Mouse (Mus musculus) spleen, adult 12 weeks (tissue): ENCODE data around the gene Slc44a4.
"Not testable (repeated sequence)": the region's sequence is repeated elsewhere in the genome, so short reads cannot be mapped to it uniquely, and the experiment has no call there.

Source experiments
- DNase-seq: peaks from one replicate; pipeline ENCODE4 v3.0.0; 2022; ENCODE audit warnings: low spot score

Slc44a4 gene

DNA sequence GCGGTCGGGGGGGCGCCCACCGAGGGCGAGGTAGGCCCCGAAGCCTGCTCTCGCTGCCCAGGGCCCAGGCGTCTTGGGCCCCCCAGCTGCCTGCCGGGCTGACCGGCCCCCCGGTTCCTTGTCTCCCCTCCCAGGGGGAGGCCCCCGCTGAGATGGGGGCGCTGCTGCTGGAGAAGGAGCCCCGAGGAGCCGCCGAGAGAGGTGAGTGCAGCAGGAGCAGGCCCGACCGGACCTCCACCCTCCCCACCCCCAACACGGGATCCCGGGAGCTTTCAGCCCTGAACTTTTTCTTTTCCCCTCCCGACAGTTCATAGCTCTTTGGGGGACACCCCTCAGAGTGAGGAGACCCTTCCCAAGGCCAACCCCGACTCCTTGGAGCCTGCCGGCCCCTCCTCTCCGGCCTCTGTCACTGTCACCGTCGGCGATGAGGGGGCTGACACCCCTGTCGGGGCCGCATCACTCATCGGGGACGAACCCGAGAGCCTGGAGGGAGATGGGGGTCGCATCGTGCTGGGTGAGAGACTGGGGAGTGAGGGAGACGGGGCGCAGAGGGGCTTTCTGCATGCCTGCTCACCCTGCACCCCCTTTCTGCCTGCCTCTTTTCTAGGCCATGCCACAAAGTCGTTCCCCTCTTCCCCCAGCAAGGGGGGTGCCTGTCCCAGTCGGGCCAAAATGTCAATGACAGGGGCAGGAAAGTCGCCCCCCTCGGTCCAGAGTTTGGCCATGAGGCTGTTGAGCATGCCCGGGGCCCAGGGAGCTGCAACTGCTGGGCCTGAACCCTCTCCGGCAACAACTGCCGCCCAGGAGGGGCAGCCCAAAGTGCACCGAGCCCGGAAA, 15.0 kb upstream of the Slc44a4 start:
- no peak for DNase-seq

DNA sequence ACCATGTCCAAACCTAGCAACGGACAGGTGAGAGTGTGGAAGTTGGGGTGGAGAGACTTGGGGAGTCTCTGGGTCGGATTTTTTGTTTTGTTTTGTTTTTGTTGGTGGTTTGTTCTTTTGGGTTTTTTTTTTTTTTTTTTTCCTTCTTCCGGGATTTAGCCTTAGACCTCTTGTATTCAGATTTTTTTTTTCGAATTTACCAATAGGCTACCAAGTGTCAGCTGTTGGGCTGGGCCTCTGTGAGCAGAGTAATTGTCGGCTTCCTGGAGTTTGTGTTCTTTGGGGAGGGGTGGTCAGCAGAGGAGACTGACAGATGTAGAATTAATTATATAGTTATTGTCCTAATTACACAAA, 14.4 kb upstream of the Slc44a4 start:
- DNase-seq, result no peak

DNA sequence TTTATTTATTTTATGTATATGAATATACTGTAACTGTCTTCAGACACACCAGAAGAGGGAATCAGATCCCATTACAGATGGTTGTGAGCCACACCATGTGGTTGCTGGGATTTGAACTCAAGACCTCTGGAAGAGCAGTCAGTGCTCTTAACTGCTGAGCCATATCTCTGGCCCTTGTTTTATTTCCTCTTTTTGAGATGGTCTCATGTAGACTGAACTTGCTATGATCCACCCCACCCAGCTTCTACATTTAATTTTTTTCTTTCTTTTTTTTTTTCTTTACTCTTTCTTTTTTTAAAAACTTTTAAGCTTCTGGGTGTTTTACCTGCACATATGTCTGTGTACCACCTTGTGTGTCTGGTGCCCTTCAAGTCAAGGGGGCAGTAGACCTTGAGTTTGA, 13.4 kb upstream of the Slc44a4 start:
- not testable (repeated sequence) for DNase-seq

DNA sequence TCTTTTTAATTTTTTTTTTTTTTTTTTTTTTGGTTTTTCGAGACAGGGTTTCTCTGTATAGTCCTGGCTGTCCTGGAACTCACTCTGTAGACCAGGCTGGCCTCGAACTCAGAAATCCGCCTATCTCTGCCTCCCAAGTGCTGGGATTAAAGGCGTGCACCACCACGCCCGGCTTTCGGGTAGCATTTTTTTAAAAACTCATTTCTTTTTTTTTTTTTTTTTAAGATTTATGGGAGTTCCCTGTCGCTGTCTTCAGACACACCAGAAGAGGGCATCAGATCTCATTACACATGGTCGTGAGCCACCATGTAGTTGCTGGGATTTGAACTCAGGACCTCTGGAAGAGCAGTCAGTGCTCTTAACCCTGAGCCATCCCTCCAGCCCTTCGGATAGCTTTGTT, 12.3 kb upstream of the Slc44a4 start:
- DNase-seq, result not testable (repeated sequence)

DNA sequence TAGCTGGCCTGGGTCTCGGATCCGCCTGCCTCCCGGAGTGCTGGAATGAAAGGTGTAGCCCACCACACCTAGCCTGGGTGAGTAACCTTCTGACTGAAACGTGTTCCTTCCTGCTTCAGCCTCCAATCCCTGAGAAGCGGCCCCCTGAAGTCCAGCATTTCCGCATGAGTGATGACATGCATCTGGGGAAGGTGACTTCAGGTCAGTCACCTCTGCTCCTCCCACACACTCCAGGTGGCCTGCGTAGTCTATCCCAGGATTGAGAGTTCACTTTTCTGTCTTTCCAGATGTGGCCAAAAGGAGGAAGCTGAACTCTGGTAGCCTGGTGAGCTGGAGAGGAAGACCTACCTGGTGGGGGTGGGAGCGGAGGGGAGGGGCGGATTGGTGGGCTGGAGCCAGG, 11.4 kb upstream of the Slc44a4 start:
- no peak for DNase-seq

DNA sequence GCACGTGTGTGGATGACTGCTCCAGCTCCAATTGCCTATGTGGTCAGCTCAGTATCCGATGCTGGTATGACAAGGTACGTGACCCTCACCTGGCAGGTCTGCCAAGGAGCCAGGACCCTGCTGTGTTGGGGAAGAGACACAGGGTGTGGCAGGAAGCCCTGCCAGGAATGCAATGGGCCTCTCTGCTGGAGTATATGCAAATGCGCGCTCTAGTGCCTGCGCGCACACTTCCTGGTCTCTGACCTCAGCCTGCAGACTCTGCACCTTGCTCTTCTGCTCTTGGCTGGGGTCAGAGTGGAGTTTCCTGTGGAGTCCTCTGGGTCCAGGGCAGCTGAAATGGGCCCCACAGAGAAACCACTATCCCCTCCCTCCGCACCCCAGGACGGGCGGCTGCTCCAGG, 3.3 kb upstream of the Slc44a4 start:
- DNase-seq, result no peak

DNA sequence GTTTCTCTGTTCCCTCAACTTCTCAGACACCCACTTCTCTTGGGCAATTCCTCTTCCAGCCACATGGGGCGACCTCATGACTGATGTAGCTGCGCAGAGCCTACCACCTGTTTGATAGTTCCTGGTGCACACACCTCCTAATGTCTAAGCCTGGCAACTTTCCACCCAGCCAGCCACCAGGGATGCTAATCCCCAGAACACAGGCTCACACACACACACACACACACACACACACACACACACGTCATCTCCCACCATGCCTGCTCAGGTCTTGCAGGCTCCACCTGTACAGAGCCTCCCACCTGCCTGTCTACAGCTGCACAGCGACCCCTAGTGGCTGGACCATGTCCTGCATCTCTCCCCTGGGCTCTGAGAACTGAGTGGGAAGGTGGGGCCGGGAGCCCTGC, 2.3 kb upstream of the Slc44a4 start:
- peak; percentile 77 for DNase-seq

DNA sequence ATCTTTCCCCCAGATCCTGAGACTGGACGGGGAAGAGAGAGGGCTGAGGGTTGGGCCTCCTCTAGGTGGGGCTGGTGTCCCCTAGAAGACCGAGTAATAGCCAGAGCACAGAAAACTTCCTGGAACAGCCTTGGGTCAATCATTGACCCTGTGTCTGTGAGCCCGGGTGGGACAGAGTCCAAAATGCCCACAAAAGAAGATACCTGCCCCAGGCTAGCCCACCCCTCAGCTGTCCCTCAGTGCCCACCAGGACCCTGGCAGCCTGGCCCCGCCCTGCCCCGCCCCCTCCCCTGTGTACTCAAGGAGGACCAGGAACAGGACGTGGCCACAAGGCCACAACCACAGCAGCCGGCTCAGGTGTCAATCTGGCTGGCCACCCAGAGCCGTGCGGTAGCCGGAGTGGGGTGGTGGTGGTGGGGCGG, 1.2 kb downstream of the Slc44a4 start:
- no peak for DNase-seq

DNA sequence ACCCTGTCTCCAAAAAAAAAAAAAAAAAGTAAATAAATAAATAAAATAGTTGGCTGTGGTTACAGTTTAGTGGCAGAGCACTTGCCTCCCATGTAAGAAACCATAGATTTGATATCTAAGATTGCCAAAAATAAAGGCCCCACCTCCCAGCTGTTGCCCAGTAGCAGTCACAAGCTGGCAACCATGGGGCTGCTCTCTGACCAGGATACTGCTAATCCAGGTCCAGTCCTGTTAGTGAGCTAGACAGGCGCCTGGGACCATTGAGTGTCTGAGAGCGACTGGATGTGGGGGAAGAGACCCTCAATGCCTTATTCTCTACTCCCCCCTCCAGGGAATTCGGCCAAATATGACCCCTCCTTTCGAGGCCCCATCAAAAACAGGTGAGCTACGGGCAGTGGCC, 2.0 kb downstream of the Slc44a4 start:
- no peak for DNase-seq

DNA sequence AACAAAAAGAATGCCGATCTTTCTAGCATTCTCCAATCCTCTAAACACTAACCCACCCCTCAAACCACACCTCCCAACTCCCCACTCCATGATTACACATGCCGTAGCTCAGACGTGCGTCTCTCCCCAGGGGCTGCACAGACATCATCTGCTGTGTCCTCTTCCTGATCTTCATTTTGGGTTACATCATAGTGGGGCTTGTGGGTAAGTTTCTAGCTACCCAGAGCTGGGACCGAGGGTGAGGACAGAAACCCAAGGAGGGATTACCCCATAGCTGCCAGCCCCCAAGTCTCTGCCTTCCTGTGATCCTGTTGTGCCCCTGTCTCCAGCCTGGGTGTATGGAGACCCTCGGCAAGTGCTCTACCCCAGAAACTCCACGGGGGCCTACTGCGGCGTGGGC, 2.9 kb downstream of the Slc44a4 start:
- no peak for DNase-seq

DNA sequence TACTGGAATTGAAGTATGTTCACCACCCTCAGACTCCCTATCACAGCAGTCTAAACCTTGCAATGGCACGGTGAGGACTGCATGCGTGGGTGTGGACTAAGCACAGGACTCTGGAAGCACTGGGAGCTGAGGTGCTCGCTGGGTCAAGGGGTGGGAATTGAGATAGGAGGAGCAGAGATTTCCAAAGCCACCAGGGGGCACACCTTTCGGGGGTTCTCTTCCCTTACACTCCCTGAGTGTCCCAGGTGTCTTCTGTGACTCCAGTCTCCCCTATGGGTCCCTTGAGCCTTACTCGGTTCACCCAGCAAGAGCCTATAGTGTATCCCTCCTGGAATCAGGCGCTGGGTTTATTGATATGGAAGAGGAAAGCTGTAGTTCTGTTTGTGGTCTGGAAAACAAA, 8.7 kb downstream of the Slc44a4 start:
- no peak for DNase-seq

DNA sequence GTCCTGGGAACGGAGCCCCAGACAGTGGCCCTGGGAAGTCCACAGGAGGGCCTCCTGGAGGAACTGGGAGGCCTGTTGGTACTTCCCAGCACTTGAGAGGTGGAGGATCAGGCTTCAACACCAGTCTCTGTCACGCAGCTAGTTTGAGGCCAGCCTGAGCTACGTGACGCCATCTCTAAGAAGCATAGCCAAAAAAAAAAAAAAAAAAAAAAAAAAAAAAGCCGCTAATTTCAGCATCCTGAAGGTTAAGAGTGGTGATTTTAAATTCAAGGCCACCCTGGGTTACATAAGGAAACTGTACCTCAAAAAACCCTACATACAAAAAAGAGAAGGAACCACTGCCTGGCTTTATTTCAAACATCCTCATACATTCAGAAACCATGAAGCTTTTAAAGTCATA, 10.0 kb downstream of the Slc44a4 start:
- DNase-seq, result no peak

DNA sequence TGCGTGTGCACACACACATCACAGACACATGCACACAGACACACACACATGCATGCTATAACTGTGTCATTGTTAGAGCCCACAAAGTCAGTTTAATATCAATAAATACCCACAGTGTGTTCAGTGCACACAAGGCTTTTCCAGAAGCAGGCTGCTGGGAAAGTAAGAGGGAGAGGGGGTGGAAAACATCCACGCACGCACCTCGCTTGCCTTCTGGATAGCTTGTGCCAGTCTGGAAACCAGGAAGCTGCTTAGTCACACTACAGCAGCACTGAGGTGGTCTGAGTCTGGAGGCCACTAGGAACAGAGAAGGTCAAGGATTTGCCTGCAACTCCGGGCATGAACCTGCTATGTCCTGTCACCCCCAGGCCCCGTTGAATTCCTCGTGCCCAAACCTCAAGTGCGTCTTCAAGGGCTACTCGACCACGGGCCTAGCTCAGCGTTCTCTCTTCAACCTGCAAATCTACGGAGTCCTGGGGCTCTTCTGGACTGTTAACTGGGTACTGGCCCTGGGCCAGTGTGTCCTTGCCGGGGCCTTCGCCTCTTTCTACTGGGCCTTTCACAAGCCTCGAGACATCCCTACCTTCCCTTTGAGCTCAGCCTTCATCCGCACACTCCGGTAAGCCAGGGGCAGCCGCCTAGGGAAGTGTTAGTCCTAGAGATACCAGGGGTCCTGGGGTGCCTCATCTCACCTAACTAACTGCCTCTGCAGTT, 13.2 kb downstream of the Slc44a4 start:
- DNase-seq, result no peak

DNA sequence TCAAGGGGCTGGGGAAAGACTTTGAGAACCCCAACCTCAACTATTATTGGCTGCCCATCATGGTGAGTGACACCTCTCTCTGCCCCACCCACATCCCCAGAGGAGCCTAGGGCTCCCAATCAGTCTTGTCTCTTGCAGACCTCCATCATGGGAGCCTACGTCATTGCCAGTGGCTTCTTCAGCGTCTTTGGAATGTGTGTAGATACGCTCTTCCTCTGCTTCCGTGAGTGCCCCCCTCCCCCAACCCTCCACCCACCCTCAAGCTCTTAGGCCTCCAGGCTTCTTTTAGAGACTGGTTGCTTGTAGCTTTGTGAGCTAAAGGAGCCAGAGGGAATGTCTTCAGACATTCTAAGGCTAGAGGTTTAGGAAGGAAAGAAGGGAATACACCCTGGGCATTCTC, 14.6 kb downstream of the Slc44a4 start:
- no peak for DNase-seq

DNA sequence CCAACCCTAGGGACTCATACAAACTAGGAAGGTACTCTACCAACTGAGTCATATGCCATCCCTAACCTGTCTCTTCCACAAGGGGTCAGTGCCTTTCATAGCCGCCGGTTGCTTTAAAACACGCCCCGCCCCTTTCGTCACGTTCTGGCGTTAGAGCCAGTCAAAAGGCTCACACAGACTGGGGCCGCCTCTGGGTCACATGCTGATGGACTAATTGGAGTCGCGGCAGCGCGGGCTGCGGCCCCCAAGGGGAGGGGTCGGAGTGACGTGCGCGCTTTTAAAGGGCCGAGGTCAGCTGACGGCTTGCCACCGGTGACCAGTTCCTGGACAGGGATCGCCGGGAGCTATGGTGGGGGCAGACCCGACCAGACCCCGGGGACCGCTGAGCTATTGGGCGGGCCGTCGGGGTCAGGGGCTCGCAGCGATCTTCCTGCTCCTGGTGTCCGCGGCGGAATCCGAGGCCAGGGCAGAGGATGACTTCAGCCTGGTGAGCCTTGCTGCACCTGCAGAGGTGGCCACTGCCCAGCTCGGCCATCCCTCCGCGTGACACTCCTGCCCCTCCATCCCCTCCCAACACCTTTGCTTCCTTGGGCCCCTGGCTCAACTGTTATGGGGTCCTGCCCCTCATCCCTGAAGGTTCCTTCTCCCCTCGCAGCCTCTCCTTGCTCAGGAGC, 16.9 kb downstream of the Slc44a4 start, which contains the start of gene Neu1:
Gene Neu1 (plus strand): TSS at position 193 of the 674 bp plus-strand sequence.
- peak; percentile 86 for DNase-seq

DNA sequence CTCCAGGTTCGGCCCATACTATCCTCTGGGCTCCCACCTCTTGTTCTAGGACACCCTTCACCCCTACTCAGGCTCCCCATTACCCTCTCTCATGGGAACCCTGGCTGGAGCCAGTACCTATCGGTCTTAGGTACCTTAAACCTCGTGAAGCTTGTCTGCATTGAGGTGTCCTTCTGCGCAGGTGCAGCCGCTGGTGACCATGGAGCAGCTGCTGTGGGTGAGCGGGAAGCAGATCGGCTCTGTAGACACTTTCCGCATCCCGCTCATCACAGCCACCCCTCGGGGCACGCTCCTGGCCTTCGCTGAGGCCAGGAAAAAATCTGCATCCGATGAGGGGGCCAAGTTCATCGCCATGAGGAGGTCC, 17.5 kb downstream of the Slc44a4 start:
- peak; percentile 11 for DNase-seq

DNA sequence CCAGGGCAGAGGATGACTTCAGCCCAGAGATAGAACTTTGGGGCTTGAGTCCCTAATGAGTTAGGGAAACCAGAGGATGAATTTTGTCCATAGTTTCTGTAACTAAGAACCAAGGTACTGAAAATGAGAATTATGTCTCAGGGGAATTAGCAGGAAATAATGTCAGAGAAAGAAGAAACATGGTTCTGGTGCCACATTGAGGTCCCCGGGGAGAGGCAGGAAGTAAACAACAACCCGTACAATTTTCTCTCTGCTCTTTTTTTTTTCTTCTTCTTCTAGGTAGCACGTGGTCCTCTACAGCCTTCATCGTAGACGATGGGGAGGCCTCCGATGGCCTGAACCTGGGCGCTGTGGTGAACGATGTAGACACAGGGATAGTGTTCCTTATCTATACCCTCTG, 18.0 kb downstream of the Slc44a4 start:
- no peak for DNase-seq

DNA sequence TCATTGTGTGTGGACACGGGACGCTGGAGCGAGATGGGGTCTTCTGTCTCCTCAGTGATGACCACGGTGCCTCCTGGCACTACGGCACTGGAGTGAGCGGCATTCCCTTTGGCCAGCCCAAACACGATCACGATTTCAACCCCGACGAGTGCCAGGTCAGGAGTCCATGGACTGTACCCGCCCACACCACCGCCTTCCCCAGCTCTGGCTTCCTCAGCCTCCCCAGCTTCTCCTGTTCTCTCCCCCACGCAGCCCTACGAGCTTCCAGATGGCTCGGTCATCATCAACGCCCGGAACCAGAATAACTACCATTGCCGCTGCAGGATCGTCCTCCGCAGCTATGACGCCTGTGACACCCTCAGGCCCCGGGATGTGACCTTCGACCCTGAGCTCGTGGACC, 19.8 kb downstream of the Slc44a4 start:
- no peak for DNase-seq

DNA sequence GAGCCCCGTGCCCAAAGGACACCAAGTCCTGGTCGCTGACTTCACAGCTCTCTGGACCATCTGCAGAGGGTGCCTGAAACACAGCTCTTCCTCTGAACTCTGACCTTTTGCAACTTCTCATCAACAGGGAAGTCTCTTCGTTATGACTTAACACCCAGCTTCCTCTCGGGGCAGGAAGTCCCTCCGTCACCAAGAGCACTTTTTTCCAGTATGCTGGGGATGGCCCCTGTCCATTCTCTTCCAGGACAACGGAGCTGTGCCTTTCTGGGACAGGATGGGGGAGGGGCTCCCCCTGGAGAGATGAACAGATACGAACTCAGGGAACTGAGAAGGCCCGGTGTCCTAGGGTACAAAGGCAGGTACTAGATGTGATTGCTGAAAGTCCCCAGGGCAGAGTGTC, 20.6 kb downstream of the Slc44a4 start:
- no peak for DNase-seq

DNA sequence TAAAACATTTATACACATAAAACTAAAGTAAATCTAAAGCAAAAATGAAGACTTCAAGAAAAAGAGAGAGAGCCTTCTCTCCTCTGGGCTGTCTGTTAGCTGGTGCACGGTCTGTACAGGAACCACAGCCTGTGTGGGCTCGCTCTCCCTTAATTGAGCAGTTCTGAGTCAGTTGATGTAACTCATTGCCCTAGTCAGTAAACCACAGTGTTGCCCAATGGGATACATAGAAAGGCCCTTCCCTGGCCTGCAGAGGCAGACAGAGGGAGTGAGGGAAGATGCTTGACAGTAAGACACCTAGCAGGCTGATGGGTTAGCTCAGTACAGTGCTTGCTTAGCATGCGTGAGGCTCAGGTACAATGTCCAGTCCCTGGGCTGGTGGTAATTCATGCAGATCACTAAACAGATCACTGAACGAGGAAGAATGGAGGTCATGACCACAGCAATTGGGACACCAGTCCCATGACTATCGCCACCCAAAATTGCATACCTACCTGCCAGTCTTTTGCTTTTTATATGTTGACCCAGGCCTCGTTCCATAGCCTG, 23.8 kb downstream of the Slc44a4 start:
- DNase-seq, result no peak

DNA sequence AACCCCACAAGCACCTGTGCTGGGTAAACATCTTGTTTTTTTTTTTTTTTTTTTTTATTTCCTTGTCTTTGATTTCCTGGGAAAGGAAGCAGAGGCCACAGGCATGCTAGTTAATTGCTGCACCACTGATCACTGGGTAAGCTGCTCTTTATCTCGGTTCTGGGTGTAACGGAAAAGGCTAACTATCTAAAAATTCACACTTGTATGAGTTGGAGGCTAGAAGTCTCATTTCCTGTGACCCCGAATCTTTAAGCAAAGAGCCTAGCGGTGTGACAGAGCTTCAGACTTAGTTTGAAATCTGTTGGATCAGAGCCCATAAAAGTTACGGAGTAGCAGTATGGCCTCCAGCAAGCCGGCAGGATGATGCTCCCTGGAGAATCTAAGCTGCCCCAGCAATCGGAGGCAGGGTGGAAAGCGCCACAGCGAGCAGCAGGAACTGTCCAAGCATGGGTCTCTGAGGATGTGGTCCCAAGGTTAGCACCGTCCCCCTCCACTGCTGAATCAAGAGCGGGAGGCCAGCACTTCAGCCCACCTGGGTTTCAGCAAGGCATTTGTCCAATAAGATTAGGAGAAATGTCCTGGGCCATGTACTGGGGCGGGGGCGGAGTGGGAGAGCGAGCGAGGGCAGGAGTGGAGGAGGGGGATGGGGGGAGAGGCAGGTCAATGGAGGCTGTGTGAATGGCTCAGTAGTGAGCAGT, 27.2 kb downstream of the Slc44a4 start:
- DNase-seq, result no peak

DNA sequence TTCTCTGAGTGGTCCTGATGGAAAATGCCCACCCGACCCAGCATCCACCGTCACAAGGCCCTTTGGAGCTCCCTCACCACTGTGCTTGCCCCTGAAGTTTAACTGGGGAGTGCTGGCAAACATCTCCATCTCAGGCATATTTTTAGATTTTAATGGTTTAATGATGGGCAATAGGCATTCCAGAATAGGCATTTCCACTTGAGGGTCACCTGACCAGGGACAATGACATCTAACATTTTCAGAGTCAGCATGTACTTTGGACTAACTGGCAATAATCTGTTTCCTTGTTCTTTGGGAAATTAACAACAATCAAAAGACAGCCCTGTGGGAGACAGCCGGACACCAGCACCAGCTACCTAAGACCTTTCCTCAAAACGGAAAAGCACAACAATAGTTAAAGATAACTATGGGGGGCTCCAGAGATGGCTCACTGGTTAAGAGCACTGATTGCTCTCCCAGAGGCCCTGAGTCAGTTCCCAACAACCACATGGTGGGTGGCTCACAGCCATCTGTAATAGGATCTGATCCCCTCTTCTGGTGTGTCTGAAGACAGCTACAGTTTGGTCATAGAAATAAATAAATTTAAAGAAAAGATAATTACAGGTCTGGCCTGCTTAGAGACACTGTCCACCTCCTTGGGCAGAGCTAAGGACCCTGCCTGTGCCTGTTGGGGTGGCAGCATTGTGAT, 29.0 kb downstream of the Slc44a4 start:
- no peak for DNase-seq
